Mouse (Mus musculus) cerebellum, adult 2 months (tissue): ENCODE results near the gene Mrpl27.
"Not testable (repeated sequence)": the region's sequence is repeated elsewhere in the genome, so short reads cannot be mapped to it uniquely, and the experiment has no call there.

Experiments
- CTCF ChIP-seq: fragments of 200-500 bp; IDR thresholded peaks from 2 replicates; pipeline ENCODE4 v1.5.1; 2011; ENCODE audit warnings: low read depth, mild to moderate bottlenecking, control low read depth, low read length, moderate library complexity, borderline replicate concordance; ENCODE audit not compliant: insufficient read depth
- POLR2A ChIP-seq: fragments of 200-500 bp; IDR thresholded peaks from 2 replicates; pipeline ENCODE4 v1.6.1; 2011; ENCODE audit warnings: low read length, control low read depth, borderline replicate concordance; ENCODE audit not compliant: insufficient read depth

GRCm38 (mm10) chr11:94651241-94651640 is 2.3 kb upstream of the Mrpl27 start:
- not testable (repeated sequence) for TF ChIP-seq CTCF, POLR2A
